Mouse (Mus musculus) liver, adult 2 months (tissue): ENCODE measurements at regions not wholly inside any gene's neighbourhood (a gene's known extent, or its start where the extent isn't known, plus 50 kb on each side); places are given as distances from the start of the nearest gene placed in this dataset.

Experiments used
- DNase-seq: peaks from one replicate; pipeline ENCODE4 v3.0.0-alpha.2; 2011; ENCODE audit warnings: low read depth, low spot score; ENCODE audit errors: extremely low read depth
- H3K27ac ChIP-seq: fragments of 200-500 bp; replicated peaks from 2 replicates; pipeline ENCODE4 v1.5.1; 2012; ENCODE audit warnings: low read depth, mild to moderate bottlenecking, control low read depth, inconsistent platforms, low read length; ENCODE audit not compliant: insufficient read depth
- H3K27me3 ChIP-seq: fragments of 200-500 bp; 2 replicates; pipeline ENCODE4 v1.6.1; 2012; ENCODE audit warnings: mild to moderate bottlenecking, moderate library complexity, low read length, inconsistent platforms; ENCODE audit not compliant: control insufficient read depth, insufficient read depth
- H3K36me3 ChIP-seq: fragments of 200-500 bp; 2 replicates; pipeline ENCODE4 v1.6.1; 2012; ENCODE audit warnings: low read length, inconsistent platforms; ENCODE audit not compliant: control insufficient read depth, insufficient read depth
- H3K4me1 ChIP-seq: fragments of 200-500 bp; 2 replicates; pipeline ENCODE4 v1.6.1; 2011; ENCODE audit warnings: low read length; ENCODE audit not compliant: control insufficient read depth, insufficient read depth
- H3K4me3 ChIP-seq: fragments of 200-500 bp; 2 replicates; pipeline ENCODE4 v1.5.1; 2011; ENCODE audit warnings: low read depth, mild to moderate bottlenecking, control low read depth, low read length, moderate library complexity; ENCODE audit not compliant: insufficient read depth
- H3K79me2 ChIP-seq: fragments of 200-500 bp; 2 replicates; pipeline ENCODE4 v1.6.1; 2012; ENCODE audit warnings: inconsistent platforms, mild to moderate bottlenecking, low read length, moderate library complexity; ENCODE audit not compliant: control insufficient read depth, insufficient read depth
- H3K9ac ChIP-seq: fragments of 200-500 bp; 2 replicates; pipeline ENCODE4 v1.6.1; 2012; ENCODE audit warnings: low read depth, mild to moderate bottlenecking, control low read depth, inconsistent platforms, low read length
- CTCF ChIP-seq: fragments of 200-500 bp; IDR thresholded peaks from 2 replicates; pipeline ENCODE4 v1.5.1; 2011; ENCODE audit warnings: low read depth, low read length, control low read depth
- POLR2A ChIP-seq: fragments of 200-500 bp; IDR thresholded peaks from 2 replicates; pipeline ENCODE4 v1.6.1; 2011; ENCODE audit warnings: low read length, control low read depth; ENCODE audit not compliant: insufficient read depth; ENCODE audit errors: extremely low read depth
- WGBS: fragments of 180-500 bp; shearing (Covaris S2); methylation state at CpG from one replicate; pipeline ENCODE4 v1.1.7; 2018; 5-methylcytosine and 5-hydroxymethylcytosine counted together

DNA sequence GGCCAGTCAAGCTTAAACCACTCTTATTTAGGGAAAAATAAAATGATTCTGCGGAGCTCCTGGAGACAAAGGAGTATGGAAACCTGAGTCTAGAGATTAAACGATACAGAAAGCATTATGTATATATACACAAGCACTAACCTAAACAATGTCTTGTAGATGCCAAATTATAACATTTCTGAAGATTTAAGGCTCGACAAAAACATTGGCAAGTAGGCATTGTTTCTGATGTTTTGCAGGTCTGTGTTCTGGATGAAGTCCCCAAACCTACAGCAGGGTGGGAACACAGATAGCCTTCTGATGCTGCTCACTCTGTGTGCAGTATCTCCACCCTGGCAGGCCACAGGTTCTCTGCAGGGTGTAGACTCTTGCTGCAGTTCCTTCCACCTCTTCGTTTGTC lies 228.9 kb upstream of the Nr2f1 start:
- no peaks in the 10 kb centered on the region for H3K36me3 ChIP-seq
- no peak overlapping the region for H3K27ac ChIP-seq
- H3K9ac ChIP-seq: no peak overlapping the region
- DNase-seq: no peak
- no peak overlapping the region for H3K4me3 ChIP-seq
- no peaks in the 10 kb centered on the region for H3K27me3 ChIP-seq
- WGBS: 77% methylated on average over 4 of the region's 4 CpGs
- TF ChIP-seq POLR2A (no peak), CTCF (no peak)
- no peaks in the 10 kb centered on the region for H3K4me1 ChIP-seq
- no peaks in the 10 kb centered on the region for H3K79me2 ChIP-seq

DNA sequence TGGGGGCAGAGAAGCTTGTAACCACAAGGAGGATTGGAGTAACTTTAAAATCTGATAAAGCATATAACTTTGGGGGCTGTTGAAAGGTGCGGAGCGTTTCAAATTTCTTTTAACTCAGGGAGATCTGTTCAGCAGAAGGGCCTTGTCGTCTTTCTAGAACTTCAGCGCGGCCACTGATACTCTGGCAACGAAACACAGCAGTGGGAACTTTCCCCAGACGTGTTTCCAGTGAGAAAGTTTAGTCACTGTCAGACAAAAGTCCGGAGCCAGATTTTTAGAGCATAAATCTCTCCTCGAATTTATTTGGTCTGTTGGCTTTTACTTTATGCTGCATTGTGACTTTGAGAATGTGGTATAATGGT lies 228.5 kb upstream of the Nr2f1 start:
- no peaks in the 10 kb centered on the region for H3K27me3 ChIP-seq
- no peak overlapping the region for H3K4me3 ChIP-seq
- DNase-seq: no peak
- TF ChIP-seq POLR2A (no peak), CTCF (no peak)
- no peak overlapping the region for H3K27ac ChIP-seq
- H3K79me2 ChIP-seq: no peaks in the 10 kb centered on the region
- no peaks in the 10 kb centered on the region for H3K36me3 ChIP-seq
- no peaks in the 10 kb centered on the region for H3K4me1 ChIP-seq
- WGBS: 26% methylated on average over 9 of the region's 9 CpGs
- H3K9ac ChIP-seq: no peak overlapping the region

DNA sequence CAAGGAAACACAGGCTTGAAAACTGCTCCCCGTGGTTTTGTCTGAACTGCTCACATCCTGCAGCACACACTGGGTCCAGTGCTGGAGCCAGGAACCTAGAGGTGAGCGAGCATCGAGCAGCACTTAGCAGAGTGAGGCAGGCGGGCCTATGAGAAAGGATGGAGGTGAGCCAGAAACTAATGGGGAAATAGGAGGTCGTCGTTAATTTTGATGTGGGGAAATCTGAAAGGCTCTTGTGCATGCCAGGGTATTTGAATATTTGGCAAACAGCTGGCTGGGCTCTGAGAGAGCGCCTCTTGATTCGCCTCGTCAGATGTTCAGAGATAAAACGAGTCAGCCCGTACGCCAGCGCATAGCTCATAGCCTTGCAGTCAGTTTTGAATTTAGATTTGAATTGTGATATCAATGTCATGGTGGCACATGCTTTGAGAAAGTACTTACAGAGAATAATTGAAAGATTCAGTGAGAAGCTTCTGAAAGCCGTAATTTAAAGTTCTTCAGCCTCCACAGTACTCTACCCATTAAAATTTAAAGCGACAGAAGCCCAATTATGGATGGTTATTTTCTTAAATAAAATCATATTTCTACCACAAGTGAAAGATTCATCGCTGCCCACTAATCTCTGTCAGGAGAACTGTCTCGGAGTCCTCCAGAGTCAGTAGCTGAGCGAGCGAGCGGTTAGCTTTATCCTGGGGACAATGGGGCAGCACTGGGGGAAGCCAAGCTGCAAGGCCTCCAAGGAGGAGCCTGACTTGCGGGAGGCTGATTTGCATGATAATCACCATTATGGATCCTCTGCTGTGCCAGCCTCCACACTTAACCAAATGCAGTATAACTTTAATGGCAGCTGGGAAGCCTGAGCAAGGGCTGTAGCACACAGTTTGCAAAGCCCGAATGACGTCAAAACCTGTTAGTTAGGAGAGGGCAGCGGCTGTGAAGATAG lies 227.9 kb upstream of the Nr2f1 start:
- Histone ChIP-seq H3K27me3 (no peaks in the 10 kb centered on the region), H3K4me1 (no peaks in the 10 kb centered on the region), H3K27ac (no peak overlapping the region), H3K79me2 (no peaks in the 10 kb centered on the region), H3K4me3 (no peak overlapping the region), H3K36me3 (no peaks in the 10 kb centered on the region), H3K9ac (no peak overlapping the region)
- TF ChIP-seq CTCF: no peak
- no peak for TF ChIP-seq POLR2A
- no peak for DNase-seq
- 21% methylated on average over 24 of the region's 24 CpGs for WGBS

DNA sequence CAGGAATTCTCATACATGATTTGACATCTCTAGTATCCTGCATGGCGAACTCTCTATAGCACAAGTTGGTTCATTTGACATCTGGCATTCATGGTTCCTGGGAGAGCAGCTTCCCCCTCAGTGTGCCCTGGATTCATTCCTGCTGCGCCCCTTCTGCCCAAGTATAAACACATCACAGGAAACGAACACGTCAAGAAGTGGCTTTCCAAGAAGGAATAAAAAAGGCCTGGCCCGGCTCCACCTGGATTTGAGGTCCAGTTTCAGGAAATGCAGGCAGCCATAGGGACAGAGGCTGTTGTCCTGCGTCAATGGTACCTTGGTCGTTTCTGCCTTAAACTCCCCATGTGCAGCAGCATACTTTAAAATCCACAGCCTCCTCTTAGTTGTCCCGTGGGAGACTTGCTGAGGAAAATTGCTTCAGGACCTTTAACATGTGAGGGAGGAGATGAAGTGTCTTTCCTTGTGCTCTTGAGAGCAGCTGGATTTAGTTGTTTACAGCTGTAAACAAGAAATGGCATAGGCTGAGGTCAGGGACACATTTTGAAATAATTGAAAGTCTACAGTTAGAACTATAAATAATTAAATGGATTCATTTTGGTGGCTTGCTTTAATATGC lies 226.9 kb upstream of the Nr2f1 start:
- Histone ChIP-seq H3K36me3 (no peaks in the 10 kb centered on the region), H3K27me3 (no peaks in the 10 kb centered on the region), H3K4me1 (no peaks in the 10 kb centered on the region), H3K79me2 (no peaks in the 10 kb centered on the region), H3K27ac (no peak overlapping the region), H3K4me3 (no peak overlapping the region), H3K9ac (no peak overlapping the region)
- TF ChIP-seq POLR2A (no peak), CTCF (no peak)
- WGBS: 72% methylated on average over 8 of the region's 8 CpGs
- DNase-seq: no peak

DNA sequence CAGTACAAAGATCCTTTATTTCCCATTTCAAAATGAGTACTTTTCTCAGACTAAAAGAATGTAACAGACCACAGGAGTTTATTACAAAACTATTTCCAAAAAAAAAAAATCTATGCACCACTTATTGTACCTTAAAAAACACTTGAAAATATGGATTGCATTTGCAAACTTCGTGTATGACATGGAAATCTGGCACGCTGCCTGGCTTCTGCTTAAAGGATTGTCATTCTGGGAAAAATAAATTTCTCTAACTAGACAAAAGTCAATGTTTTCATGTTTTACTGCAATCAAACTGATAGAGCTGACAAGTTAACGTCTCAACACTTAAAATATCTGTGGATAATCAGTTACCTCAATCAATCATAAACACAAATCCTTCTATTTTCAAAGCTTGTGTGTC lies 205.5 kb upstream of the Nr2f1 start:
- H3K27me3 ChIP-seq: no peaks in the 10 kb centered on the region
- no peak for DNase-seq

DNA sequence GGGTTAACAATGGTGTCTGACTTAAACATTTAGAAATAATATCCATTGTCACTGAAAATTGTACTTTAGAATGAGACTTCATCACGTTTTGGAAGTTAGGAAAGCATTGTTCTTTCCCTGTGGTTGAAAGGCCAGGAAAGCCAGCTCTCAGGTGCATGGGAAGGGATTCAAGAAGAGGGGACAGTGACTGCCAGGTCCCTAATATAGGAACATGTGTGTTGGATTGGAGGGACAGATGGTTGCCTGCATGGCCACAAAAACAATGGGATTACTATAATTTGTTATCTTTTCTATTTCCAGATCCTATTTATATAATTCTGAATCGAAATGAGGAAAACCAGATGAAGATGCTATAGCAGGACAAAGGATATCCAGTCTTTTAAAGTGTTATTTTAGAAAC lies 184.2 kb upstream of the Nr2f1 start:
- no peak overlapping the region for H3K4me3 ChIP-seq
- no peaks in the 10 kb centered on the region for H3K4me1 ChIP-seq
- TF ChIP-seq CTCF (no peak), POLR2A (no peak)
- 41% methylated on average over 2 of the region's 2 CpGs for WGBS
- no peaks in the 10 kb centered on the region for H3K79me2 ChIP-seq
- H3K27ac ChIP-seq: no peak overlapping the region
- no peak for DNase-seq
- H3K36me3 ChIP-seq: no peaks in the 10 kb centered on the region
- no peak overlapping the region for H3K9ac ChIP-seq
- H3K27me3 ChIP-seq: no peaks in the 10 kb centered on the region

More for the DNA sequence above, 205.5 kb upstream of the Nr2f1 start:
- H3K36me3 ChIP-seq: no peaks in the 10 kb centered on the region
- no peak for TF ChIP-seq CTCF
- no peak for TF ChIP-seq POLR2A
- H3K27ac ChIP-seq: no peak overlapping the region
- 67% methylated on average over 3 of the region's 3 CpGs for WGBS
- no peak overlapping the region for H3K9ac ChIP-seq
- H3K4me3 ChIP-seq: no peak overlapping the region
- H3K4me1 ChIP-seq: no peaks in the 10 kb centered on the region
- no peaks in the 10 kb centered on the region for H3K79me2 ChIP-seq
